Mouse (Mus musculus) ES-E14 (cell line): ENCODE measurements around the gene Pgm2.

Experiments
- CHD2 ChIP-seq: IDR thresholded peaks from 2 replicates; pipeline ENCODE4 v1.6.1; 2014; ENCODE audit warnings: mild to moderate bottlenecking, low read depth, low read length, inconsistent platforms
- ZNF384 ChIP-seq: IDR thresholded peaks from 2 replicates; pipeline ENCODE4 v1.6.1; 2012; ENCODE audit warnings: low read depth, low read length, inconsistent platforms

DNA sequence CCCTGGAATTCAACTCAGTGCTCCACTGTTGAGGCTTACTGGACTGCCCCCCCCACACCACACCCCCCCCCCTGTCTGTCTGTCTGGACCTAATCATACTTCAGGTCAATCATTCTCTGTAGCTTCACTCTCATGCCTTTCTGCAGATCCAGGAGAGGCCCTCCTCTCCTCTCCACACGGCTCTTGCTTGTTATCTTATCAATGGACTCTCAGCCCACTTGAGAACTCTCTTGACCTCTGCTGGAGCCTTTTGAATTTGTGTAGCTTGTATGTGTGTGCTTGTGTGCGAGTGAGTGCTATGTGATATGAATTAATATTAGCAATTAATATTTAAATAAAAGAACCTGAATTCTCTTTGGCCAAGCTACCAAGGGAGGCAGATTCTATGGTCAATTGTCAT lies 26.6 kb upstream of the Pgm2 start:
- TF ChIP-seq ZNF384, result no peak
- TF ChIP-seq CHD2, result no peak
